Mouse (Mus musculus) G1E (cell line): Measurements from ENCODE around the gene Sox5.

Experiments
- CTCF ChIP-seq: IDR thresholded peaks from 2 replicates; pipeline ENCODE4 v1.5.1; 2012; ENCODE audit warnings: low read depth, low read length, inconsistent platforms, mixed read lengths
- GATA1 ChIP-seq: IDR thresholded peaks from 2 replicates; pipeline ENCODE4 v1.6.1; 2012; ENCODE audit warnings: borderline replicate concordance, low read length, inconsistent platforms, mixed read lengths

GRCm38 (mm10) chr6:143987548-143987947 lies 794.2 kb downstream of the Sox5 start:
- no peak for TF ChIP-seq CTCF
- no peak for TF ChIP-seq GATA1
